Mouse (Mus musculus) intestine, embryonic 14.5 days (tissue): Measurements from ENCODE around the gene Ccdc157. TPM values are rescaled to one million over a fixed set of nuclear protein-coding genes. Genes with fewer than 3 reads are reported as not detected.
"Not testable (repeated sequence)": the region's sequence is repeated elsewhere in the genome, so short reads cannot be mapped to it uniquely, and the experiment has no call there.

Experiments
- ATAC-seq: fragments of 200-750 bp; cut with Nextera tagmentation; replicated peaks from 2 replicates; pipeline ENCODE4 v1.8.0; 2017; ENCODE audit warnings: low read depth, moderate number of reproducible peaks, moderate TSS enrichment, moderate library complexity; ENCODE audit not compliant: low FRiP score, low TSS enrichment
- DNase-seq: peaks from one replicate; pipeline ENCODE4 v3.0.0-alpha.2; 2018; ENCODE audit warnings: low spot score
- H3K27ac ChIP-seq: fragments of 300-500 bp; sonication (generic); 2 replicates; pipeline ENCODE4 v1.5.1; 2014; ENCODE audit warnings: low read depth, mild to moderate bottlenecking, control low read depth
- H3K27me3 ChIP-seq: fragments of 300-500 bp; sonication (generic); replicated peaks from 2 replicates; pipeline ENCODE4 v1.6.1; 2014; ENCODE audit warnings: low read length, control low read depth; ENCODE audit not compliant: control insufficient read depth, insufficient read depth
- H3K36me3 ChIP-seq: fragments of 300-500 bp; sonication (generic); 2 replicates; pipeline ENCODE4 v1.6.1; 2014; ENCODE audit warnings: low read length, control low read depth; ENCODE audit not compliant: control insufficient read depth, insufficient read depth
- H3K4me1 ChIP-seq: fragments of 300-500 bp; sonication (generic); replicated peaks from 2 replicates; pipeline ENCODE4 v1.6.1; 2014; ENCODE audit warnings: low read length, control low read depth, mixed read lengths; ENCODE audit not compliant: control insufficient read depth, insufficient read depth
- H3K4me2 ChIP-seq: fragments of 300-500 bp; sonication (generic); 2 replicates; pipeline ENCODE4 v1.6.1; 2014; ENCODE audit warnings: low read length
- H3K4me3 ChIP-seq: fragments of 300-500 bp; sonication (generic); 2 replicates; pipeline ENCODE4 v1.5.1; 2014; ENCODE audit warnings: low read depth, low read length, control low read depth, mixed read lengths
- H3K9ac ChIP-seq: fragments of 300-500 bp; sonication (generic); 2 replicates; pipeline ENCODE4 v1.6.1; 2014; ENCODE audit warnings: mild to moderate bottlenecking, low read length
- H3K9me3 ChIP-seq: fragments of 300-500 bp; sonication (generic); 2 replicates; pipeline ENCODE4 v1.6.1; 2016; ENCODE audit warnings: low read length, control low read depth; ENCODE audit not compliant: control insufficient read depth
- WGBS: fragments of 180-500 bp; shearing (Covaris S2); extraction: QIAGEN DNeasy Blood & Tissue Kit; methylation state at CpG from one replicate; pipeline ENCODE4 v1.1.7; 2014; 5-methylcytosine and 5-hydroxymethylcytosine counted together
- polyA plus RNA-seq: library from polyadenylated mRNA; unstranded; fragments of >200 nt; fragmentation: Nextera tagmentation; extraction: Ambion mirVana; gene quantifications from 2 replicates; pipeline ENCODE4 v1.2.1, GENCODE M21; 2014

Gene Ccdc157
- polyA plus RNA-seq, 1 experiment from 2014 or later, result 3.0 TPM

DNA sequence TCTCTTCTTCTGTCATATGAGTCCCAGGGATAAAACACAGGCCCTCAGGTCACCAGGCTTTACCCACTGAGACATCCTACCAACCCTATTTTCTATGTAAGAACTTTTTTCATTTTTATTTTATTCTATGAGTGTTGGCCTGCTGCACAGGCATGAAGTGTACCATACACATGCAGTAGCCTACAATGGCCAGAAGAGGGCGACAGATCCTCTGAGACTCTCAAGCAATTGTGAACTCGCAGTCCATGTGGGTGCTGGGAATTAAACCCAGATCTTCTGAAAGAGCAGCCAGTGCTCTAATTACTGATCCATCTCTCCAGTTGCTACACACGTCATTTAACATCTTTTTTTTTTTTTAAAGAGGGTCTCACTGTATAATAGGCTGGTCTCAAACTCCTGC lies 26.6 kb downstream of the Ccdc157 start:
- ATAC-seq (no peak), DNase-seq (no peak)
- Histone ChIP-seq H3K4me1 (peaks cover 11% of the 10 kb centered on the region), H3K4me3 (no peak overlapping the region), H3K9me3 (no peaks in the 10 kb centered on the region), H3K27ac (no peak overlapping the region), H3K27me3 (no peaks in the 10 kb centered on the region), H3K4me2 (no peak overlapping the region), H3K9ac (no peak overlapping the region), H3K36me3 (peaks cover 11% of the 10 kb centered on the region)
- 58% methylated on average over 3 of the region's 3 CpGs for WGBS

DNA sequence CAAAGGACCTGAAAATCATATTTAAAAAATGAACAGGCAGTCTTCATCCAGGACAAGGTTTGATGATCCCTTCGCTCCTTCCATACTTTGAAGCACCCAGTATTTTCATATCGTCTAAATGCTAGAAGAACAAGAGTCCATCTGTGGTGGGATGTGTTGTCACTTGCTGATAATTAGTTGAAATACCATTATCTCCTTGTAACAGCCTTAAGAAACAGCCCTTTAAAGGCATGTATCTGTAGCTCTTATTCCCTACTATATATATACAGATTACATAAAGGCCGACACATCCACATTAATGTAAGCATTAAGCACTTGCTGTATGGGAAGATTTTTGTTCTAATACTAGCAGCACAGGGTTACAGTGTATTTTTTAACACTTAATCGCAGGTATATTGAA lies 31.6 kb downstream of the Ccdc157 start:
- WGBS, result 88% methylated on average over 4 of the region's 4 CpGs
- H3K9ac ChIP-seq, ATAC-seq, H3K9me3 ChIP-seq, H3K27ac ChIP-seq, H3K4me2 ChIP-seq, DNase-seq, H3K4me1 ChIP-seq, H3K27me3 ChIP-seq, H3K4me3 ChIP-seq, H3K36me3 ChIP-seq: not testable (repeated sequence)

DNA sequence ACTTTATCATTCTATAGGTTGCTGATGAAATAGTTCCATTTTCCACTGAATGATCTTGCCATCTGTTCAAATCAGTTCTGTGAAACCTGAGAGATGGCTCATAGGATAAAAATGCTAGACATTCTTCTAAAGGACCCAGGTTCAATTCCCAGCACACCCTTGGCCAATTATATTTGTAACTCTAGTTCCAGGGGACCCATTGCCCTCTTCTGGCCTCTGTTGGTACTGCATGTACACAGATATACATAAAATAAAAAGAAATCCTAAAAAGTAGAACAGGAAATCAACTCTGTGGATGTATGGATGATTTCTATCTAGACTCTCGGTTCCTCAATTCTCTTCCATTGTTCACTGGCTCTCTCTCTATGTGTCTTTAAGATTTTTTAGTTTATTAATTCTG lies 33.0 kb downstream of the Ccdc157 start:
- no peak overlapping the region for H3K4me2 ChIP-seq
- H3K9ac ChIP-seq, result no peak overlapping the region
- no peaks in the 10 kb centered on the region for H3K36me3 ChIP-seq
- H3K27me3 ChIP-seq, result no peaks in the 10 kb centered on the region
- ATAC-seq, result no peak
- H3K4me3 ChIP-seq, result no peak overlapping the region
- DNase-seq, result no peak
- H3K27ac ChIP-seq, result no peak overlapping the region
- 91% methylated on average over 1 of the region's 1 CpGs for WGBS
- H3K9me3 ChIP-seq, result 0 out of 2 replicates have a peak, but pooled peaks cover 4% of the 10 kb centered on the region
- no peaks in the 10 kb centered on the region for H3K4me1 ChIP-seq

DNA sequence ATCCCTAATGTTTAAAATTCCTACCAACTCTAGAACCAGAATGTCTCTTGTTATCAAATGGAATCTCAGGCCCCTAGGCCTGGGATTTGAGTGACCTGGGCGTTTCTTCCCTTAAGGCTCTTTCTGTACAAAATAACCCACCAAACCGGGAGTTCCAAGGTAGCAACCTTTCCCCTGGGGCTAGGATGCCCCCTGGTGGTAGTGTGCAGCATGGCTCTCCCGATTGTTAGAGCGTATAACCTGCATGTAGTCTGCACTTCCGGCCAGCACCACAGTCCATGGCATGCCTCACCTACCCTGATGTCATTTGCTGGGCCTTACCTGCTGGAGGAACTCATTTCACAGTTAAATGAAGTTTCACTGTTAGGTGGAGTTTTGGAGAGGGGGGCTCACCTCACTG lies 36.2 kb downstream of the Ccdc157 start:
- no peak overlapping the region for H3K27ac ChIP-seq
- H3K27me3 ChIP-seq, result peaks cover 8% of the 10 kb centered on the region; the same call in 1 of the 2 replicates
- no peak overlapping the region for H3K4me3 ChIP-seq
- DNase-seq, result no peak
- 0 out of 2 replicates have a peak, but pooled peaks cover 4% of the 10 kb centered on the region for H3K9me3 ChIP-seq
- no peaks in the 10 kb centered on the region for H3K36me3 ChIP-seq
- 74% methylated on average over 5 of the region's 5 CpGs for WGBS
- H3K4me2 ChIP-seq, result no peak overlapping the region
- ATAC-seq, result no peak
- no peaks in the 10 kb centered on the region for H3K4me1 ChIP-seq
- H3K9ac ChIP-seq, result no peak overlapping the region

- WGBS, result 77% methylated on average over 10 of the region's 10 CpGs
- Histone ChIP-seq H3K36me3 (no peaks in the 10 kb centered on the region), H3K4me3 (no peak within 1 kb of the TSS), H3K4me2 (no peak within 1 kb of the TSS), H3K9ac (no peak within 1 kb of the TSS), H3K27ac (no peak within 1 kb of the TSS), H3K4me1 (peaks cover 4% of the 10 kb centered on the region), H3K27me3 (peaks cover 10% of the 10 kb centered on the region), H3K9me3 (0 out of 2 replicates have a peak, but pooled peaks cover 4% of the 10 kb centered on the region)
- ATAC-seq, result no peak
- no peak for DNase-seq
These were observed 37.1 kb downstream of the Ccdc157 start, which contains the start of gene Sec14l2 for GRCm38 (mm10) chr11:4122742-4123579. Gene Sec14l2 (minus strand): TSS chr11:4123415.

- no peak for DNase-seq
- H3K4me3 ChIP-seq, result no peak overlapping the region
- H3K4me1 ChIP-seq, result peaks cover 5% of the 10 kb centered on the region
These were observed 37.9 kb downstream of the Ccdc157 start for GRCm38 (mm10) chr11:4122226-4122625.

GRCm38 (mm10) chr11:4121691-4122090 lies 38.4 kb downstream of the Ccdc157 start:
- no peak overlapping the region for H3K4me3 ChIP-seq
- 70% methylated on average over 3 of the region's 3 CpGs for WGBS
- H3K9ac ChIP-seq, result no peak overlapping the region
- H3K27me3 ChIP-seq, result peaks cover 23% of the 10 kb centered on the region
- no peak for DNase-seq
- no peak overlapping the region for H3K4me2 ChIP-seq
- H3K36me3 ChIP-seq, result no peaks in the 10 kb centered on the region
- H3K27ac ChIP-seq, result no peak overlapping the region
- H3K9me3 ChIP-seq, result 0 out of 2 replicates have a peak, but pooled peaks cover 4% of the 10 kb centered on the region
- H3K4me1 ChIP-seq, result peaks cover 5% of the 10 kb centered on the region
- ATAC-seq, result no peak

More at GRCm38 (mm10) chr11:4122226-4122625, 37.9 kb downstream of the Ccdc157 start:
- H3K9ac ChIP-seq, result no peak overlapping the region
- H3K4me2 ChIP-seq, result no peak overlapping the region
- no peak overlapping the region for H3K27ac ChIP-seq
- H3K9me3 ChIP-seq, result 0 out of 2 replicates have a peak, but pooled peaks cover 4% of the 10 kb centered on the region
- no peaks in the 10 kb centered on the region for H3K36me3 ChIP-seq
- H3K27me3 ChIP-seq, result peaks cover 17% of the 10 kb centered on the region
- 80% methylated on average over 5 of the region's 5 CpGs for WGBS
- ATAC-seq, result no peak

- no peak for DNase-seq
- ATAC-seq, result no peak
- no peak overlapping the region for H3K4me2 ChIP-seq
- H3K36me3 ChIP-seq, result no peaks in the 10 kb centered on the region
- no peak overlapping the region for H3K4me3 ChIP-seq
- H3K27ac ChIP-seq, result no peak overlapping the region
- 89% methylated on average over 5 of the region's 5 CpGs for WGBS
- peaks cover 23% of the 10 kb centered on the region for H3K27me3 ChIP-seq
- peaks cover 5% of the 10 kb centered on the region for H3K4me1 ChIP-seq
- H3K9me3 ChIP-seq, result no peaks in the 10 kb centered on the region
- H3K9ac ChIP-seq, result no peak overlapping the region
These were observed 40.5 kb downstream of the Ccdc157 start for GRCm38 (mm10) chr11:4119635-4120034.
